Mouse (Mus musculus) CH12.LX (cell line): ENCODE data around the gene Nudt22. TPM values are rescaled to one million over a fixed set of nuclear protein-coding genes. Genes with fewer than 3 reads are reported as not detected.

ENCODE experiments used
- DNase-seq: peaks from one replicate; pipeline ENCODE4 v3.0.0-alpha.2; 2013; ENCODE audit errors: extremely low read depth
- H3K27ac ChIP-seq: 2 replicates; pipeline ENCODE4 v1.5.1; 2012; ENCODE audit warnings: low read depth, mild to moderate bottlenecking, control low read depth, moderate library complexity; ENCODE audit not compliant: insufficient read depth
- H3K27me3 ChIP-seq: replicated peaks from 2 replicates; pipeline ENCODE3; 2012; ENCODE audit warnings: inconsistent platforms
- H3K36me3 ChIP-seq, 2 experiments: replicated peaks in 1 of 2; 2 replicates each; pipeline versions ENCODE3 to v1.6.1; 2012; ENCODE audit warnings: inconsistent platforms in 1 of 2, low read length in 1 of 2, mild to moderate bottlenecking in 1 of 2, mixed read lengths in 1 of 2, moderate library complexity in 1 of 2; ENCODE audit not compliant: control insufficient read depth in 1 of 2, insufficient read depth in 1 of 2
- H3K4me1 ChIP-seq, 2 experiments: 2 replicates each; pipeline ENCODE4 v1.6.1; 2012; ENCODE audit warnings: inconsistent platforms in 1 of 2, moderate library complexity in 1 of 2; ENCODE audit not compliant: insufficient read depth in 2 of 2, control insufficient read depth in 1 of 2
- H3K4me2 ChIP-seq: 2 replicates; pipeline ENCODE4 v1.6.1; 2012; ENCODE audit warnings: low read depth, mild to moderate bottlenecking, control low read depth; ENCODE audit not compliant: poor library complexity, insufficient read depth, severe bottlenecking
- H3K4me3 ChIP-seq, 3 experiments: fragments of 150-350 bp in 1 of 3; sonication (generic) in 1 of 3; replicated peaks in 1 of 3; 2 replicates each; pipeline versions ENCODE3 to v1.5.1; 2011 to 2012; ENCODE audit warnings: low read depth in 2 of 3, low read length in 2 of 3, mild to moderate bottlenecking in 2 of 3, moderate library complexity in 2 of 3, control low read depth in 1 of 3, improper control_type of control experiment in 1 of 3, inconsistent platforms in 1 of 3, mixed read lengths in 1 of 3; ENCODE audit not compliant: poor library complexity in 1 of 3
- H3K79me2 ChIP-seq: replicated peaks from 2 replicates; pipeline ENCODE4 v1.6.1; 2012; ENCODE audit warnings: mild to moderate bottlenecking, moderate library complexity; ENCODE audit not compliant: control insufficient read depth, poor library complexity, insufficient read depth, severe bottlenecking; ENCODE audit errors: extremely low read depth
- H3K9ac ChIP-seq: 2 replicates; pipeline ENCODE4 v1.6.1; 2012; ENCODE audit warnings: low read depth, mild to moderate bottlenecking, control low read depth, moderate library complexity; ENCODE audit not compliant: insufficient read depth
- H3K9me3 ChIP-seq: replicated peaks from 2 replicates; pipeline ENCODE3; 2012; ENCODE audit warnings: low read length, inconsistent platforms, mixed read lengths
- BHLHE40 ChIP-seq: IDR thresholded peaks from 2 replicates; pipeline ENCODE4 v1.6.1; 2011; ENCODE audit warnings: mild to moderate bottlenecking, low read depth, low read length, improper control_type of control experiment
- CHD2 ChIP-seq: IDR thresholded peaks from 2 replicates; pipeline ENCODE4 v1.6.1; 2011; ENCODE audit warnings: low read length, improper control_type of control experiment
- ELF1 ChIP-seq: IDR thresholded peaks from 2 replicates; pipeline ENCODE4 v1.6.1; 2014; ENCODE audit warnings: low read depth, mild to moderate bottlenecking, inconsistent platforms, low read length, improper control_type of control experiment
- EP300 ChIP-seq: IDR thresholded peaks from 2 replicates; pipeline ENCODE4 v1.6.1; 2011; ENCODE audit warnings: low read length, improper control_type of control experiment
- ETS1 ChIP-seq: conservative IDR thresholded peaks from 2 replicates; pipeline ENCODE4 v1.6.1; 2012; ENCODE audit warnings: low read depth, mild to moderate bottlenecking, inconsistent platforms, low read length, improper control_type of control experiment, moderate library complexity
- IRF4 ChIP-seq: IDR thresholded peaks from 2 replicates; pipeline ENCODE4 v1.6.1; 2014; ENCODE audit warnings: low read depth, mild to moderate bottlenecking, inconsistent platforms, low read length, improper control_type of control experiment
- MAX ChIP-seq: IDR thresholded peaks from 2 replicates; pipeline ENCODE4 v1.6.1; 2011; ENCODE audit warnings: low read length, improper control_type of control experiment
- MAZ ChIP-seq: IDR thresholded peaks from 2 replicates; pipeline ENCODE4 v1.6.1; 2012; ENCODE audit warnings: low read depth, mild to moderate bottlenecking, inconsistent platforms, low read length, improper control_type of control experiment, moderate library complexity
- MEF2A ChIP-seq: IDR thresholded peaks from 2 replicates; pipeline ENCODE4 v1.6.1; 2014; ENCODE audit warnings: low read depth, mild to moderate bottlenecking, inconsistent platforms, low read length, improper control_type of control experiment, borderline replicate concordance
- MXI1 ChIP-seq: IDR thresholded peaks from 2 replicates; pipeline ENCODE4 v1.6.1; 2011; ENCODE audit warnings: mild to moderate bottlenecking, low read depth, low read length, improper control_type of control experiment
- MYC ChIP-seq: IDR thresholded peaks from 2 replicates; pipeline ENCODE4 v1.6.1; 2011; ENCODE audit warnings: low read depth, mild to moderate bottlenecking, improper control_type of control experiment, low read length
- NELFE ChIP-seq: IDR thresholded peaks from 2 replicates; pipeline ENCODE4 v1.6.1; 2011; ENCODE audit warnings: low read depth, low read length, improper control_type of control experiment
- POLR2A ChIP-seq: IDR thresholded peaks from 2 replicates; pipeline ENCODE4 v1.6.1; 2011; ENCODE audit warnings: low read depth, mild to moderate bottlenecking, improper control_type of control experiment, low read length
- POLR2AphosphoS2 ChIP-seq: IDR thresholded peaks from 2 replicates; pipeline ENCODE4 v1.6.1; 2011; ENCODE audit warnings: low read depth, low read length, improper control_type of control experiment
- RCOR1 ChIP-seq: conservative IDR thresholded peaks from 2 replicates; pipeline ENCODE4 v1.6.1; 2012; ENCODE audit warnings: low read depth, mild to moderate bottlenecking, inconsistent platforms, low read length, improper control_type of control experiment
- SIN3A ChIP-seq: IDR thresholded peaks from 2 replicates; pipeline ENCODE4 v1.6.1; 2012; ENCODE audit warnings: low read length, improper control_type of control experiment, inconsistent platforms
- SMC3 ChIP-seq: IDR thresholded peaks from 2 replicates; pipeline ENCODE4 v1.6.1; 2011; ENCODE audit warnings: low read depth, low read length, improper control_type of control experiment
- TCF12 ChIP-seq: IDR thresholded peaks from 2 replicates; pipeline ENCODE4 v1.6.1; 2014; ENCODE audit warnings: low read depth, mild to moderate bottlenecking, inconsistent platforms, low read length, improper control_type of control experiment
- UBTF ChIP-seq: IDR thresholded peaks from 2 replicates; pipeline ENCODE4 v1.6.1; 2012; ENCODE audit warnings: low read depth, mild to moderate bottlenecking, inconsistent platforms, low read length, improper control_type of control experiment, moderate library complexity
- USF1 ChIP-seq: IDR thresholded peaks from 2 replicates; pipeline ENCODE4 v1.6.1; 2014; ENCODE audit warnings: low read depth, mild to moderate bottlenecking, inconsistent platforms, low read length, improper control_type of control experiment
- ZC3H11A ChIP-seq: IDR thresholded peaks from 2 replicates; pipeline ENCODE4 v1.6.1; 2012; ENCODE audit warnings: low read depth, mild to moderate bottlenecking, inconsistent platforms, low read length, improper control_type of control experiment
- dilution Hi-C: fragments of 300-500 bp; cut with MboI; formaldehyde crosslinking; loops from 2 replicates; pipeline ENCODE4 v1.14.3; 2020; ENCODE audit warnings: low sequenced_read_pairs; ENCODE audit not compliant: extremely low pct_unique_long_range_greater_than_20kb, extremely low pct_ligation_motif_present
- in situ Hi-C: fragments of 300-500 bp; cut with MboI; formaldehyde crosslinking; loops from 3 replicates; pipeline ENCODE4 v1.14.3; 2019; ENCODE audit warnings: low sequenced_read_pairs, low pct_ligation_motif_present, low pct_unique_long_range_greater_than_20kb, mixed read lengths
- polyA plus RNA-seq: library from polyadenylated mRNA; unstranded; fragments of >175 nt; gene quantifications from 2 replicates; pipeline ENCODE4 v1.2.1, GENCODE M21; 2012; ENCODE audit warnings: low read depth; ENCODE audit not compliant: insufficient read length
- total RNA-seq, 2 experiments: library from RNA; depleted of rRNA; stranded (reverse); fragments of 300-350 nt in 1 of 2; fragments of >200 nt in 1 of 2; gene quantifications; 2 replicates each; pipeline ENCODE4 v1.2.3; 2012 to 2014

Gene Nudt22
- total and polyA plus RNA-seq, 3 experiments = 11.1 to 24.6 (median 11.2) TPM

- no peak for TF ChIP-seq RCOR1
- peak; percentile 32; the same call in 1 of the 2 replicates for TF ChIP-seq TCF12
- TF ChIP-seq ELF1 = peak; percentile 56; the same call in 1 of the 2 replicates
- peak; percentile 56 for TF ChIP-seq SIN3A
- TF ChIP-seq POLR2AphosphoS2 = 0 out of 2 replicates have a peak, but pooled peaks have one; percentile 31
- TF ChIP-seq IRF4 = no peak; the same call in 1 of the 2 replicates
- TF ChIP-seq NELFE = peak; percentile 34; the same call in 1 of the 2 replicates
- peak; percentile 39; the same call in 1 of the 2 replicates for TF ChIP-seq MXI1
- TF ChIP-seq BHLHE40 = peak; percentile 39; the same call in 1 of the 2 replicates
- no peak for TF ChIP-seq MAX
- no peak for TF ChIP-seq ZC3H11A
- peak; percentile 40; the same call in 1 of the 2 replicates for TF ChIP-seq POLR2A
- TF ChIP-seq USF1 = peak; percentile 58
- no peak for TF ChIP-seq MEF2A
- no peak for TF ChIP-seq SMC3
- TF ChIP-seq CHD2 = no peak
- 0 out of 2 replicates have a peak, but pooled peaks have one; percentile 7 for TF ChIP-seq MAZ
- TF ChIP-seq EP300 = no peak
- TF ChIP-seq UBTF = 0 out of 2 replicates have a peak, but pooled peaks have one; percentile 52
- no peak for TF ChIP-seq ETS1
- no peak for TF ChIP-seq MYC
- TF ChIP-seq, all 38 proteins: peak for 11
- DNase-seq = no peak
- Histone ChIP-seq H3K4me1 (peaks cover 6 to 24% of the 10 kb centered on the region in 2 experiments), H3K27ac (no peak within 1 kb of the TSS; the same call in 1 of the 2 replicates), H3K27me3 (no peaks in the 10 kb centered on the region), H3K9me3 (no peaks in the 10 kb centered on the region), H3K4me2 (peak within 1 kb of the TSS; percentile 53), H3K79me2 (no peaks in the 10 kb centered on the region), H3K4me3 (peak within 1 kb of the TSS; percentile 73 to 81 (median 76)), H3K9ac (peak within 1 kb of the TSS; percentile 64), H3K36me3 (peaks cover 13 to 44% of the 10 kb centered on the region in 2 experiments)
- dilution Hi-C loops = no loop called here
- in situ Hi-C loops = no loop called here
Observed at GRCm38 (mm10) chr19:6987061-6987903, 8.6 kb downstream of the Nudt22 start, which contains the start of gene Vegfb. TSS of gene Vegfb (minus strand) at chr19:6987651.
